Mouse (Mus musculus) naive thymus-derived CD4-positive, alpha-beta T cell, adult 2 months (primary cell): Measurements from ENCODE around the gene Tbkbp1.
"Not testable (repeated sequence)": the region's sequence is repeated elsewhere in the genome, so short reads cannot be mapped to it uniquely, and the experiment has no call there.

Experiments
- DNase-seq: peaks from one replicate; pipeline ENCODE4 v3.0.0-alpha.2; 2011; ENCODE audit warnings: low read depth

Tbkbp1 gene

DNA sequence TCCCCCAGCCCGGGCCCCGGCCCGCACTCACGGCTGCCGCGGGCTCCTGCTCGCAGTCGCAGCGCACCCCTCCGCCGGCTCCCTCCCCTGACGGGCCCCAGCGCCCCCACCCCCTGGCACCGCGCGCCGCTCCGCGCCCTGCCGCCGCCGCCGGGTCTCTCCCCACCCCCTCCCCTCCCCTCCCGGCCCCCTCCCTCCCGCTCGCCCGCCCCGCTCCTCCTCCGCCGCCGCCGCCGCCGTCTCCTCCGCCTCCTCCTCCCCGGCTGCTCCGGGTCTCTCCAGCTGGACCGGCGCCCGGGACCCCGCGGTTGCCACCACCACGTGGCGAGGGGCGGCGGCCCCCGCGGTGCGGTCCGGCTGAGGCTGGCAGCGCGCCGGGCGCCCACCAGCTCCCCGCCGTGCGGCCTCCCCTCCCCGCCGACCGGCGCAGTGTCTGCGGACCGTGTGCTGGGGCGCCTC, at the start of gene Tbkbp1:
Gene Tbkbp1, minus strand, starts transcription at position 153 of the 459 bp plus-strand sequence.
- DNase-seq, result peak; percentile 25

DNA sequence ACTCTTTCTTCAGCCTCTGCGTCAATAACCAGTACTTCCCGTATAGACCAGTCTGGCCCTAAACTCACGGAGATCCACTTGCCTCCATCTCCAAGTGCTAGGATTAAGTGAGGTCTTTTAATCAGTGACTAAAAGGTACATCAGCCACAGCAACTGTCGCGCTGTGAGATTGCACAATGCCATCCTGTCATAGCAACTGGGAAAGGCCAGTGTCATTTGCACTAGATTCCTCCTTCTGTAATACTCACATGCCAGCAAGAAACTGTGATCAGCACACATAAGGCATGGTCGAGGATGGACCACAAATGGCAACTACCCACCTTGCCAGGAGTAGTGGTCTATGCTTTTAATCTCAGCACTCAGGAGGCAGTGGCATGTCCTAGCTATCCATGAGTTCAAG, 48.2 kb upstream of the Tbkbp1 start:
- no peak for DNase-seq

DNA sequence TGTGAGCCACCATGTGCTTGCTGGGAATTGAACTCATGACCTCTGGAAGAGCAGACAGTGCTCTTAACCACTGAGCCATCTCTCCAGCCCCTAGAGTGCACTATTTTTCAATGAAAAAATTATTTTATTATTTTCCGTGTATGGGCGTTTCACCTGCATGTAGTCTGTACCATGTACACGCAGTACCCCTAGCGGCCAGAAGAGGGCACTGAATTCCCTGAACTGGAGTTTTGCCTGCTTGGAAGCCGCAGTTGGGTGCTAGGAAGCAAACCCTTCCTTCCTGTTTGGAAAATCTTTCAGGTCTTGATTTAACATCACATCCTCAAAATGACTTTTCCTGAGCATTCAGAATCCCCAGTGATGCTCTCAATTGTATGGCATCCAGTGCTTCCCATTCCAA, 47.3 kb upstream of the Tbkbp1 start:
- peak; percentile 79 for DNase-seq

DNA sequence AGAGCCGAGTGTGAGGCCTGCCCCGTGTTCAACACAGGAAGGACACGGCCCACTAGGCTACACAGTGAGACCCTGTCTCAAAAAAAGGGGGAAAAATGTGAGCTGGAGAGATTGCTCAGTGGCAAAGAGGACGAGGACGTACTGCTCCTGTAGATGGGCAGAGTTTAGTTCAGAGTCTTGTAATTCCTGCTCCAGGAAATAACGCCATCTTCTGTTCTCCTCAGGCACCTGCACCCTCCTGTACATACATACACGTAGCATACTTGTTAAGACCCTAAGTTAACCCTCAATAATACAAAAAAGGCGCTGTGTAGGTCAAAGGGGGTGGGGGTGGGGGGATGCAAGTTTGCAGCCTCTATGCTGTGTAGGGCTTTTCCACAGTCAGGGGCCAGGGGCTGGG, 45.7 kb upstream of the Tbkbp1 start:
- DNase-seq, result no peak

DNA sequence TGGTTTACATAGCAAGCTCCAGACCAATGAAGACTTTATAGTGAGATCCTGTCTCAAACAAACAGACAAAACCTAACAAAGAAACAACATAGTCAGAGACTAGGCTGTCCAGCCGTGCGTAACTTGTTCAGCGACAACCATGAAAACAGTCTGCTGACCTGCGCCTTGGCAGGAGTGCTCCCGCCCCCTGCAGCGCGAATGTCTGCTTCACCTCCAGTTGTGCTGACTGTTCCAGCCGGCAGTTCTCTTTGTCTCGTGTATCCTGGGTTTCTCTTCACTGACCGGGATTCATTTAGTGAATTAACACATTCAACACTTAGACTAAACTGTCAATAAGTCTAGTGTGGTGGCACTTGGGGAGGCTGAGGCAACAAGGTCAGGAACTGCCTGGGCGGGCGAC, 45.2 kb upstream of the Tbkbp1 start:
- DNase-seq, result no peak

DNA sequence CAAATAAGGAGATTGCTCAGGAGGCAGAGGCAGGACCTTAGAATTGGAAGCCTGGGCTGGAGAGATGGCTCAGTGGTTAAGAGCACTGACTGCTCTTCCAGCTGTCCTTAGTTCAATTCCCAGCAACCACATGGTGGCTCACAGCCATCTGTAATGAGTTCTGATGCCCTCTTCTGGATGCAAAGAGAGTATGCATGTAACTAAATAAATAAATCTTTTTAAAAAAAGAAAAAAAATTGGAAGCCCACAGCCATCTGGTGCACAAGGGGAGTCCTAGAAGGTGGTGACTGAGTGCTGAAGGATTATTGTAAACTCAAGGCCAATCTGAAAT, 41.3 kb upstream of the Tbkbp1 start:
- no peak for DNase-seq

DNA sequence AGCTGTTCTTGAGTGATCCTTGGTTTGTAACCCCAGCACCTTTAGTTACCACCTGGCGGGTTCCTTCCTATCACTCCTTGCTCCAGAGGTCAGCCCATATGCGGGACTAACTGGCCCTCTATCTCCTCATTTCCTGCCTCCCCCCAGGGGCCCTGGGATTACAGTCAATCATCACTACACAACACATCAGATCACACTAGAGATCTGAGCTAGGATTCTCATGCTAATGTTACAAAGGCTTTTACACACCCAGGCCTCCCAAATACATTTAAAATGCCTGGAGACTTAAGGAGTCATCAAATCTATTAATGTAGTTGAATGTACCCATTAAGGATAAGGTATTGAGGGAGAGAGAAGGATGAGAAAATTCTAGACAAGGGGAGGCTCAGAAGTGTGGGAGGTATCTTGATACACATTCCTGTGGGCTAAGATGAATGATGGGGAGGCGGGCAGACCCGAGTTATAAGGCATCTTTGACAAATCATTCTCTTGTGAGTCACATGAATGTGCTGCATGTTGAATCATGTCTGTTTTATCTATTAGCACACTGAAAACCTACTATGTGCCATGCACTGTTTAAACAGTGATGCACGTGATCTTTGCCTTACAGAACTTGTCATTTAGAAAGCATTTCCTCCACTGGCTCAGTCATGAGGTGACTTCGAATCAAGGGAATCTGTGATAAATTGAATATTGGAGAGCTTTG, 40.8 kb upstream of the Tbkbp1 start:
- DNase-seq, result no peak

DNA sequence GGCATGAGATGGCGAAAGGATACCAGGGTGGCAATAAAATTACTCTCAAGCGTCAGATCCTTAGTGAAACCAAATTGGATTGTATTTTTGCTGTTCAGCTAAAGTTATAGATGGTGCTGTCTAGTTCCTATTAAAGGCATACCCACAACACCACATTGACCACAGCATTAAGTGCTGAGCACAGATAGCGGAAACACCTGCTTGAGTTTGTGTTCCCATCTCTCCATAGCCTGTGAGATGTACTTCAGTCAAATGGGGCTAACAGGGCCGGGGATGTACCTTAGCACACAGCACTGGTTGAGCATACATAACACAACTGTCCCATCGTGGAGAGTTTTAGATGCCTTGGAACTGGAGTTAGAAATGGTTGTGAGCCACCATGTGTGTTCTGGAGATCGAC, 39.7 kb upstream of the Tbkbp1 start:
- DNase-seq, result no peak

DNA sequence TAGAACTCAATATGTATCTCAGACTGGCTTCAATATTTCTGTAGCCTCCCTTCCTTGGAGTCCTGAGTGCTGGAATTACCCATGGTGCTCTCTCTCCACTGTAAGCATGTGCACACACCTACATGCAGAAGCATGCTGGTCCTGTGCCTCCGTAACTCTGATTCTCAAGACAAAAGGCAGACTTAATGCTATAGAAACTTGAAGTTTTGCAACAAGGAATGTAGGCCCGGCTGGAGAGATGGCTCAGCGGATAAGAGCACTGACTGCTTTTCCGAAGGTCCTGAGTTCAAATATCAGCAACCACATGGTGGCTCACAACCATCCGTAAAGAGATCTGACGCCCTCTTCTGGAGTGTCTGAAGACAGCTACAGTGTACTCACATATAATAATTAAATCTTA, 38.4 kb upstream of the Tbkbp1 start:
- DNase-seq, result not testable (repeated sequence)

DNA sequence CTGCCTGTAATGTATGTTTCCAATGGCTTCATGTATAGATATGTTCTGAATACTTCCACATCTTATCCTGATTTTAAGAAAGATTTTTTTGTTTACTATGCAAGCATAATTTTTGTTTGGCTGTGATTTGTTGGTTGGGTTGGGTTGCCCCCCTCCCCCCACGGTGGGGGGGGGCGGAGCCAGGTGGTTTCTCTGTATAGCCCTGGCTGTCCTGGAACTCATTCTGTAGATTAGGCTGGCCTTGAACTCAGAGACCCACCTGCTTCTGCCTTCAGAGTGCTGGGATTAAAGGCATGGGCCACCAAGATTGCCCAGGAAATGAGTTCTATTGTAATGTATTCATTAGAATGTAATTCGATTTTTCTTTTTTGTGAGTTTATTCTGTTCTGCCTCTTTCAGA, 37.9 kb upstream of the Tbkbp1 start:
- peak; percentile 23 for DNase-seq

DNA sequence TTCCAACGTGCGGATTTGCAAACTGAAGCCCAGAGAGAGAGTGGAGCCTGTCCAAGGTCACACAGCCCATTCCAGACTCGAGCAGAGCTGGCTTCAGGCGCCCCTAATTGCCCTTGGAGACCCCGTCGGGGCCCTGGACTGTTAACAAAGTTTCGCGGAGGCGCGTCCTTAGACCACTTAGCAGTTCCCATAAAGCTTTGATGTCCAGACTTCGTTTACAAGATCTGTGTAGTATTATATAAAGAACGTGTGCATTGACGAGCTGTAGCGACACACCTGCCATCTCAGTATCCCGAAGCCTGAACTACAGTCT, 37.3 kb upstream of the Tbkbp1 start:
- DNase-seq, result no peak

DNA sequence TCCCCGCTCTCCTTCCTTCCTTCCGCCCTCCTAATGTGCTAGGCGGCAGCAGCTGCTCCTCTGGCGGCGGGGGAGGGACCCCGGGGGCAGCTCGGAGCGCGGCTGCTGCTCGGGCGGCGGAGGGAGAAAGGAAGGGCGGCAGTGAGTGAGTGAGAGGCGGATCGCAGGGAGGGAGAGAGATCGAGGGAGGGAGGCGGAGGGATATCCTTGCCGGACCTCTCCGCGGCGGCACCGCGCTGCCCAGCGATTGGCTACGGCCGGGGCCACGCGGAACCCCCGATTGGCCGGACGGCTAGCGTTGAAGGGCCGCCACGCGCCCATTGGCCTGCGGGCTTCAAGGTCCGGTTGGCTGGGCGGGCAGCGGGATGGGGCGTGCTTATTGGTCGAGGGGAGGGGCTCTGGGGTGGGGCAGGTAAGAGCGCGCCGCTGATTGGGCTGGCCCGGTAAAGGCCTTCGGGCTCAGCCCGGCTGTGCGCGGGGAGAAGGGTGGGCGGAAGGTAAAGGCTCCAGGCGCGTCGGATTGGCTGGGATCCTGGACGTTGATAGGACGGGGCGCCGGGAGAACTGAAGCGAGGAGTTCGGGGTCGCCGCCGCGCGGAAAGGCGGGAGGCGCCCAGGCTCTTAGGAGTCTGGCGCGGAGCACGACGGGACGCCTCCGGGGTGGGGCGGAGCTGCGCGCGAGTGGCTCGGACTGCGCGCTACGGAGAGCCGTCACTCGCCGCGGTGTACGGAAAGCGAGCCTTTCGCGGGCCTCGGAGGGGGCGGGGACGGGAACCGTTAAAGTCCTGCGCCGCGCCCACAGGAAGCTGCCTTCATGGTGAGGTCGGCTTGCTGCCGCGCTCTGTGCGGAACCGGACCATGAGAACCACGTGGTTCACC, 36.7 kb upstream of the Tbkbp1 start, which contains the start of gene Kpnb1:
Gene Kpnb1, minus strand, starts transcription at position 118 of the 879 bp plus-strand sequence.
- peak; percentile 98 for DNase-seq

DNA sequence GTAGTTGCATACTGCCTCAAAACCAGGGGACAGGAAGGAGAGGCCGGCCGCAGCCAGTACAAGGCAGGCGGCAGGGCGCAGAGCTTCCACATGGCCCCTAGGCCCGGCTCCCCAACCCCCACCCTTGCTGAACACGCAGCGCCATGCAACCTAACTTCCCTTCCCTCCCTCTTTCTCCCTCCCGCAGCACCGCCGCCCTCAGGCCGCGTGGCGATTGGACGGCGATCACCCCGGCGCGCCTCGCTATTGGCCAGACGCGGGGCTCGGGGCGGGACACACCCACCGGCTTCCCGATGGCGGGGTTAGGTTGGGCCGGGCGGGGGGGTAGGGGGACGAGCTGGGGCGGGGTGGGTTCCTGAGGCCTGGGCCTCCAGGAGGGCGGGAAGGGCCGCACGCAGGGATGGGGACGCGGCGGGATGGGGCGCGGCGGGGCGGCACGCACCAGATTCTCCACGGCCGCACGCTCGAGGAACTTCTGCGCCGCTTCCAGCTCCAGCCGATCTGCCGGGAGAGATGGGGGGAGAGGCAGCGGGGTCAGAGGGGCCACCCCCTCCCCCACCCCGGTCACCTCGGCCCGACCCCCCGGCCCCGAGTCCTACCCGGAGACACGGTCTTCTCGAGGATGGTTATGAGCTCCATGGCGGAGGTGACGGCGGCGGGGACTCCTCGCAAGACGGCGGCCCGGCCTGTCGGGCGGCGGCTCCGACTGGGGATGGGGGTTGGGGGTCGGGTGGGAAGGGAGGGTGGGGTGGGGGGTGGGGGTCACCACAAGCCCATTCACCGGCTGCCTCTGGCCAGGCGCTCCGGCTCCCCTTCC, 35.9 kb upstream of the Tbkbp1 start:
- DNase-seq, result peak; percentile 93

DNA sequence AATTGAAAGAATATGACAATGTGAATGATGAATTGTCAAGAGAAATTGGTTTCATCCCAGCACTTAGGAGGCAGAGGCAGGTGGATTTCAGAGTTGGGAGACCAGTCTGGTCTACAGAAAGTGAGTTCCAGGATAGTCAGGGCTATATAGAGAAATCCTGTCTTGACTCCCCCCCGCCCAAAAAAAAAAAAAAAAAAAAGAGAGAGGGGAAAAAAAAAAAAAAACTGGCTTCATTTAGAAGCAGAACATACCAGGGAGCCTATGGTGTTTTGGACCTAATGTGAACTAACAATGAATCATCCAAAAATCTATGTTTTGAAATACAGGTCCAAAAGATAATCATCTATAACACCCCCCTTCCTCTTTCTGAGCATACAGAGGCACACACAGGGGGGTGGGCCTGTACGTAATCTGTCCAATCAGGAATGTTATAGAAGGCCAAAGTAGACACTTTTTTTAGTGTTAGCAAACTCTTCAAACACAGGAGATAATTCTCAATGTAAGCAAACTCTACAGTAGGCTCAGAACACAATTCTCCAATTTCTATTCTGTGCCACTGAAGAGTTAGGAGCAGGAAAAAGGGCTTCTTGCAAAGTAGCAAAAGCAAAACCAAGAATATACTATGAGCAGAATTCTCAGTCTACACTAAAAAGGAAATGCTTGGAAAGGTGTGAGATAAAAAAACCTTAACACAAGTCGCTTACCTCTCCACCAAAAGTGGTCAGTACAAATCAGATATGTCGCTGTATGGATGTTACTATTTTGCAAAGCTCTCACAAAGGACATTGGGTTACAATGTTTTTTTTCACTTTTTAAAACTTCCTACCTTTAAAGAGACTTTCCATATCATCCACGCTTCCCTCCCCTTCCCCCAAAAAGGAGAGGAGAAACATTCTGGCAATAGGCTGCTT, 34.7 kb upstream of the Tbkbp1 start:
- DNase-seq, result no peak

DNA sequence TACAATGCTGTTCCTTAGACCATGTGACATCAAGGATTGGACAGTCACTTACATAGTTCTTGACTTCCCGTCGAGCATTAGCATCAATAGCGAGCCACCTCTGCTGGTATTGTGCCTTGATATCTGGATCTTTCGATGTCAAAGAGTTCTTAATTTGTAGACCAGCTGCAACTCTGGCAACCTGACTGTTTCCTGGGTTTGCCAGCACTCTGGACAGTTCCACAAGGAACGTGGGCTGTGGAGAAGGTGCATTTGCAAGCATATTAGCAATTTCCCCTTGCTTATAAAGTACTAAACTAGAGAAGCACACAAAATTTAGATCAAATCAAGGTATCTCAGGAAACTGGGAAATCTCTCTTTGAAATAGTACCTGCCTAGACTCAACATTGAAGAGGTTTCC, 33.6 kb upstream of the Tbkbp1 start:
- no peak for DNase-seq

DNA sequence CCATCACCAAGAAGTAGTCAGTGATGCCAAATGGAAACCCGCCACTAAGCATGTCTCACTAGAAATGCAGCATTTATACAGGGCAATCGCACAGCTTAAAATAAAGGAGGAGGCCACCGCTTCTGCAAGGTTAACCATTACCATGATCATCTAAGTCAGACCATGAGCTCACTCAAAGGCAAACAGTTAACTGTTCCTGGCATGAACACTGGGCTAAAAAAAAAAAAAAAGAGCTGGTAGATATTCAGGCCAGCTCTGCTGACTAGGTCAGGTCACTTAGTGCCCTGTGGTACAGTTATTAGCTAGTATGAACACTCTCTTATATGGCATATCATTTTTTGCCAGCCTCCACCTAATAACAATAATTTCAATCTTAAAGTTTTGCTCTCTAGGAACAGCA, 31.2 kb upstream of the Tbkbp1 start:
- DNase-seq, result no peak

DNA sequence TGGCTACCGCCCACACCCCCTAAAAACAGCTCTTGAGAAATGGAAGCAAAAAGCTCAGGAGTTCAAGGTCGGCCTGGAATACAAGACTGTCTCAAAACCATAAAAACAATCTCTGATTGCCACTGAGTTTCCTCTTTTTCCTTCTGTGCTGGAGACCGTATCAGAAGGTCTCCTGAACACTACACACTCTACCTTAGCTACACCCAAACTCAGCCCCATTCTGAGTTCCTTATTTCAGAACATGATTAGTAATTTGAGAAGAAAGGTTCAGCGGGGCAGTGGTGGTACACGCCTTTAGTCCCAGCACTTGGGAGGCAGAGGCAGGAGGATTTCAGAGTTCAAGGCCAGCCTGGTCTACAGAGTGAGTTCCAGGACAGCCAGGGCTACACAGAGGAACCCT, 29.8 kb upstream of the Tbkbp1 start:
- DNase-seq, result no peak

DNA sequence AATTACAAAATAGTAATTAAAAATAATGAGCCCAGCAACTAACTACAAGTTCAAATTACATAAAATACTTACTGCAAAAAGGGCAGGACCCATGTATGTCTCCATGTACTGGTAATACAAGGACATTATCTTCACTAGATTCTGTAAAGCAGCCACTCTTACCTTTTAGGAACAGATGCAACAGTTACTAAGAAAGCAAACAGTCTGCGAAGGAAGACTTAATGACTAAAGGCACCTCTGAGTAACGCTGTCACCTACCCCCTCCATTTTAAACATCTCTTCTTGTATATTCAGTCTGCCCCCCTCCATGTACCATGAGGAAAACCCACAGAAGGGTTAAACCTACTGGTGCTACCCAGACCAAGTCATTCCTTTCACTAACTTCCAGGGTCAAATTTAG, 26.9 kb upstream of the Tbkbp1 start:
- DNase-seq, result no peak

DNA sequence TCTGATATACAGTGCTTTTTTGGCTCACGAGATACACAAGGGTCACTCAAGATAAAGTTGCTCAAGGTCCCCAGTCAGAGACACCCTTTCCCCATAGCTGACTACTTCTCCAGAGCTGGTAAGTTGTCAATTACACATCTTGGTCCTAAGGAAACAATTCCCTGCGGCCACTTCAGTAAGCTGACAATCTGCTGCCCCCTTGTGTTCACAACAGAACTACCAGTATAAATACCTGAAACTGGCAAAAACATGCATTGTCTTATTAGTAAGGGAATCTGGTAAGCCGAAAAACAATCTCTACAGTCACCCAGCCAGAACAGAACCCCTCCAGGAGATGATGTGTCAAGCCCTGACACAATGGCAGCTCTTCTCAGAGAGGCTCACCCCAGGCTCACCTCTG, 25.6 kb upstream of the Tbkbp1 start:
- DNase-seq, result peak; percentile 67

DNA sequence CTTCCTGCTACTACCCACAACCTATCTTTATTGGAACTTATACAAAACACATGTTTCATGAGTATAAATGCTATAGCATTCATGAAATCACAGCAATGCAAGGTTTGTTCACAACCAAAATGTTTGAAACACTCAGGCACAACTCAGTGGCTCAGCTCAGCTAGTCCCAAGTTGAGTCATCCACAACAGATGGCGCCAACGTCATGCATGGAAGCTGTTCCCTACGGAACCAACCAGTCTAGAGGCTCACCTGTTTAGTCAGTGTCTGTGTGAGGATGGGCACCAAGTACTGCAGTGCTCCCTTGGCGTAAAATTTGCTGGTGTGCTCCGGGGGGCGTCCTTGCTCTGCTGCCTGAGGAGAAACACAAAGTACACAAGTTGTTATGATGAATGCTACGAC, 24.2 kb upstream of the Tbkbp1 start:
- no peak for DNase-seq

DNA sequence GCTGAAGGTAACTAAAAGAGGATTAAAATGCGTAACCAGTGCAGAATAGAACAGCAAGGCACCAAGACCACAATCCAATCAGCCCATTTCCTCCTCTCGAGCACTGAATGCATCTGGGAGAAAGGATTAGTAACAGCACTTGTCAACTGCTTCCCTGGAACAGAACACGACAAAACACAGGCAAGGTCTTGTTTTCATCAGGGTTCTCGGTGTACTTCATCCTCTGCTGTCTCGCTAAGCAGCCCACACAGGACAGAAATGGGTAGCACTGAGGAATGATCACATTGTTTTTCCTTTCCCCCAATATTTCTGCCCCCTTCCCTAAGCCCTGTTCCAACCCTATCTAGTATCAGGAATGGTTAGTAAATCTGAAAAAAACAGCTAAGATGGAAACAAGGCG, 9.0 kb upstream of the Tbkbp1 start:
- no peak for DNase-seq

DNA sequence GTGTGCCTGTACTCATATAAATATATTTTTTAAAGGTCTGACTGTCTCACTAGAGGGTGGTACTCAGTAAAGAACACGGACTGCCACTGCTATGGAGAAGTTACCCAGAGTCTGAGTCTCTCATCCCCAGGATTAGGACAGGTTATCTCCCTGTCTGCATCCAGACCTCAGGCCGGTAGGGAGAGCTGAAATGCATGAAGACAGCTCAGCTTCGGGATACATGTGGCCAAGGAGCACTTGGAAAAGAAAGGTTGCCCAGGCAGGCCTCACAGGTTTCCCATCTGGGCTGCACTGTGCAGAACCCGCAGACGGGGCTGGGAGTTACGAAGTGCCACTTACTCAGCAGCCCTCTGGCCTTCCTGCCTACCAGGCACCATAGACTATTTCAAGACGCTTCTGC, 5.7 kb upstream of the Tbkbp1 start:
- DNase-seq, result no peak
